Mouse (Mus musculus): Measurements from ENCODE around the gene Pafah2. TPM values are rescaled to one million over a fixed set of nuclear protein-coding genes. Genes with fewer than 3 reads are reported as not detected.

Pafah2 gene
- total RNA-seq (2021): 1 to 10 TPM; 2.4 to 2.9 TPM
- long read RNA-seq, experiment 1, partial matches to known transcripts: 1 of 8 reads
- long read RNA-seq, experiment 1, other reads (novel, unspliced or antisense): 3 of 8 reads
- long read RNA-seq, experiment 2, partial matches to known transcripts: 0 of 3 reads
- long read RNA-seq, experiment 2, other reads (novel, unspliced or antisense): 3 of 3 reads

- peak; percentile 86 for DNase-seq
These were observed at the start of gene Pafah2 for GRCm38 (mm10) chr4:134395977-134396825. Pafah2 (plus strand) TSS chr4:134396320.

- DNase-seq: no peak
These were observed 48.0 kb upstream of the Pafah2 start for GRCm38 (mm10) chr4:134348078-134348477.

- no peak for DNase-seq
These were observed 47.6 kb upstream of the Pafah2 start for GRCm38 (mm10) chr4:134348545-134348944.

- DNase-seq: no peak
These were observed 46.3 kb upstream of the Pafah2 start for GRCm38 (mm10) chr4:134349829-134350228.

GRCm38 (mm10) chr4:134350641-134351040 is 45.5 kb upstream of the Pafah2 start:
- no peak for DNase-seq

GRCm38 (mm10) chr4:134351329-134352260 is 44.5 kb upstream of the Pafah2 start:
- DNase-seq: no peak

- no peak for DNase-seq
These were observed 43.8 kb upstream of the Pafah2 start for GRCm38 (mm10) chr4:134352261-134352707.

- DNase-seq: no peak
These were observed 43.2 kb upstream of the Pafah2 start for GRCm38 (mm10) chr4:134352929-134353328.

GRCm38 (mm10) chr4:134353527-134354409 is 42.4 kb upstream of the Pafah2 start:
- no peak for DNase-seq

GRCm38 (mm10) chr4:134355841-134356452 is 40.2 kb upstream of the Pafah2 start:
- DNase-seq: peak; percentile 77

GRCm38 (mm10) chr4:134356591-134357460 is 39.3 kb upstream of the Pafah2 start:
- DNase-seq: peak; percentile 78

GRCm38 (mm10) chr4:134357461-134357771 is 38.7 kb upstream of the Pafah2 start:
- DNase-seq: no peak

GRCm38 (mm10) chr4:134359649-134360048 is 36.5 kb upstream of the Pafah2 start:
- no peak for DNase-seq

GRCm38 (mm10) chr4:134361215-134361614 is 34.9 kb upstream of the Pafah2 start:
- no peak for DNase-seq

- no peak for DNase-seq
These were observed 34.0 kb upstream of the Pafah2 start for GRCm38 (mm10) chr4:134362124-134362523.

GRCm38 (mm10) chr4:134362586-134362985 is 33.5 kb upstream of the Pafah2 start:
- no peak for DNase-seq

- no peak for DNase-seq
These were observed 30.8 kb upstream of the Pafah2 start for GRCm38 (mm10) chr4:134365280-134365679.

- DNase-seq: no peak
These were observed 25.4 kb upstream of the Pafah2 start for GRCm38 (mm10) chr4:134370649-134371221.

- peak; percentile 30 for DNase-seq
These were observed 24.7 kb upstream of the Pafah2 start for GRCm38 (mm10) chr4:134371316-134371855.
